Comparison of ENCODE assay signal across 10 mouse cellular contexts in the genomic region with DNA sequence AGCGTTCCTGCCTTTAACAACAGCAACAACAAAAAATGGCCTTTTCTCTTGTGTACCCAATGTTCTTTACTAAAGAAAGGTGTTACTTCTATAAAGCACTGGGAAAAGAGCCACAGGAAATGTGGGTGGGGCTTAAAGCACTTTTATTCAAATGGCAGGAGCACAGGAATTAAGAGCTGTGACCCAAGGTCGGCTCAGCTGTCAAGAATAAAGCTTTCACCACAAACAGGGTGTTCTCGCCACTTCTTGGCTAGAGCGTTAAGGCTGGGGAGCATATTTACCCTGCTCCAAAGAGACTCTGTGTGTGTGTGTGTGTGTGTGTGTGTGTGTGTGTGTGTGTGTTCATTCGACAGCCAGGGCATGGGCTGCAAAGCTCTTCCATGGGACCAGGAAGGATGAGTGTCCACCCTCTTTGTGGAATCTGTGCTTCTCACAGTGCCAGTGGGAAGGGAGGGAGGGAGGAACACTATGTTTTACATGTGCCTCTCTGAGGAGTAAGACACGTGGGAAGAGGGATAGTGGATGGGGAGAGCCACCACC.
DNase-seq lines count a peak whose midpoint lies in the region; ATAC-seq lines count a peak whose summit lies in the region.
"Had no signal": no experiment of that assay in that cellular context is flagged by ENCODE, and none has a peak within 500 bp of the region (broad histone marks: within the 10 kb centered on the region; RNA-seq: fewer than 3 reads in every experiment).

No protein-coding gene starts in this region.

- no peak for ATAC-seq in heart, embryonic 13.5 days (ENCODE audit: extremely low read depth, insufficient number of reproducible peaks, low FRiP score, low TSS enrichment)
- no peak for ATAC-seq in midbrain, embryonic 15.5 days (replicated peaks)
- ATAC-seq in midbrain, embryonic 11.5 days (ENCODE audit: low FRiP score), result no peak
- no peak for ATAC-seq in kidney, embryonic 16.5 days (ENCODE audit: low FRiP score, low TSS enrichment)
- ATAC-seq in neural tube, embryonic 15.5 days (ENCODE audit: low FRiP score), result no peak

- peak overlapping the region; percentile 54 for H3K27ac ChIP-seq in heart, embryonic 13.5 days (replicated peaks)
- H3K27ac ChIP-seq in midbrain, embryonic 15.5 days, result peak overlapping the region; percentile 11; the same call in 1 of the 2 replicates
- H3K27ac ChIP-seq in midbrain, embryonic 11.5 days (ENCODE audit: low read depth, low read length), result no peak overlapping the region
- peak overlapping the region; percentile 3; the same call in 1 of the 2 replicates for H3K27ac ChIP-seq in kidney, embryonic 16.5 days (ENCODE audit: low read length)
- 0 out of 2 replicates have a peak overlapping the region, but pooled peaks have one; percentile 3 for H3K27ac ChIP-seq in neural tube, embryonic 15.5 days (replicated peaks)

- H3K4me2 ChIP-seq in heart, embryonic 13.5 days, result no peak overlapping the region
- H3K4me2 ChIP-seq in midbrain, embryonic 15.5 days, result no peak overlapping the region
- no peak overlapping the region for H3K4me2 ChIP-seq in midbrain, embryonic 11.5 days
- no peak overlapping the region for H3K4me2 ChIP-seq in kidney, embryonic 16.5 days (replicated peaks; ENCODE audit: low read depth, low read length)
- no peak overlapping the region for H3K4me2 ChIP-seq in neural tube, embryonic 15.5 days

- no peaks in the 10 kb centered on the region for H3K9me3 ChIP-seq in heart, embryonic 13.5 days
- H3K9me3 ChIP-seq in midbrain, embryonic 15.5 days, result no peaks in the 10 kb centered on the region
- H3K9me3 ChIP-seq in midbrain, embryonic 11.5 days (ENCODE audit: control insufficient read depth, low read length), result no peaks in the 10 kb centered on the region
- H3K9me3 ChIP-seq in kidney, embryonic 16.5 days (ENCODE audit: low read length), result no peaks in the 10 kb centered on the region
- H3K9me3 ChIP-seq in neural tube, embryonic 15.5 days (replicated peaks), result no peaks in the 10 kb centered on the region

- H3K27me3 ChIP-seq in heart, embryonic 13.5 days (replicated peaks), result no peaks in the 10 kb centered on the region
- H3K27me3 ChIP-seq in midbrain, embryonic 15.5 days (replicated peaks), result no peaks in the 10 kb centered on the region
- no peaks in the 10 kb centered on the region for H3K27me3 ChIP-seq in midbrain, embryonic 11.5 days (ENCODE audit: control insufficient read depth, insufficient read depth, low read length)
- no peaks in the 10 kb centered on the region for H3K27me3 ChIP-seq in kidney, embryonic 16.5 days (ENCODE audit: insufficient read depth, low read length)
- no peaks in the 10 kb centered on the region for H3K27me3 ChIP-seq in neural tube, embryonic 15.5 days (replicated peaks)

- H3K4me3 ChIP-seq in heart, embryonic 13.5 days, result no peak overlapping the region
- H3K4me3 ChIP-seq in midbrain, embryonic 15.5 days, result no peak overlapping the region
- no peak overlapping the region for H3K4me3 ChIP-seq in midbrain, embryonic 11.5 days (ENCODE audit: low read depth, low read length)
- no peak overlapping the region for H3K4me3 ChIP-seq in kidney, embryonic 16.5 days (ENCODE audit: low read length)
- H3K4me3 ChIP-seq in neural tube, embryonic 15.5 days (replicated peaks), result no peak overlapping the region

- WGBS in heart, embryonic 13.5 days, result 37% methylated on average over 6 of the region's 6 CpGs
- WGBS in midbrain, embryonic 15.5 days, result 26% methylated on average over 6 of the region's 6 CpGs
- WGBS in midbrain, embryonic 11.5 days, result 21% methylated on average over 6 of the region's 6 CpGs
- WGBS in kidney, embryonic 16.5 days, result 36% methylated on average over 6 of the region's 6 CpGs
- WGBS in neural tube, embryonic 15.5 days, result 38% methylated on average over 6 of the region's 6 CpGs

- no peak overlapping the region for H3K9ac ChIP-seq in heart, embryonic 13.5 days
- H3K9ac ChIP-seq in midbrain, embryonic 15.5 days, result no peak overlapping the region
- no peak overlapping the region for H3K9ac ChIP-seq in midbrain, embryonic 11.5 days (ENCODE audit: low read length)
- H3K9ac ChIP-seq in kidney, embryonic 16.5 days (replicated peaks; ENCODE audit: low read length), result no peak overlapping the region
- no peak overlapping the region for H3K9ac ChIP-seq in neural tube, embryonic 15.5 days (replicated peaks)

- peaks cover 11% of the 10 kb centered on the region; the same call in 1 of the 2 replicates for H3K36me3 ChIP-seq in heart, embryonic 13.5 days
- H3K36me3 ChIP-seq in midbrain, embryonic 15.5 days (replicated peaks), result no peaks in the 10 kb centered on the region
- H3K36me3 ChIP-seq in midbrain, embryonic 11.5 days (ENCODE audit: control insufficient read depth, insufficient read depth, low read length), result 0 out of 2 replicates have a peak, but pooled peaks cover 2% of the 10 kb centered on the region
- H3K36me3 ChIP-seq in kidney, embryonic 16.5 days (ENCODE audit: insufficient read depth, low read length), result peaks cover 3% of the 10 kb centered on the region
- H3K36me3 ChIP-seq in neural tube, embryonic 15.5 days, result no peaks in the 10 kb centered on the region

- H3K4me1 ChIP-seq in heart, embryonic 13.5 days, result peaks cover 84% of the 10 kb centered on the region
- peaks cover 32% of the 10 kb centered on the region for H3K4me1 ChIP-seq in midbrain, embryonic 15.5 days
- peaks cover 47% of the 10 kb centered on the region for H3K4me1 ChIP-seq in midbrain, embryonic 11.5 days (ENCODE audit: control insufficient read depth, insufficient read depth, low read length)
- peaks cover 40% of the 10 kb centered on the region for H3K4me1 ChIP-seq in kidney, embryonic 16.5 days (ENCODE audit: insufficient read depth, low read length)
- H3K4me1 ChIP-seq in neural tube, embryonic 15.5 days, result peaks cover 36% of the 10 kb centered on the region

- DNase-seq in heart, postnatal 14 days, result no peak
- DNase-seq in midbrain, embryonic 11.5 days (ENCODE audit: low spot score, missing footprints), result no peak
- DNase-seq in adrenal gland, postnatal 10 days, result no peak
- no peak for DNase-seq in gastrocnemius, postnatal 4 days (ENCODE audit: low spot score in 2 of 2)
- DNase-seq: liver; thymus, postnatal 25 days had no signal

- intact Hi-C loops in heart, postnatal 14 days (cut with DNase I), result no loop called here
